Mouse (Mus musculus) hindbrain, embryonic 13.5 days (tissue): ENCODE measurements around the gene Lsamp. TPM values are rescaled to one million over a fixed set of nuclear protein-coding genes. Genes with fewer than 3 reads are reported as not detected.
A peak's percentile ranks its signal among the peaks of the same experiment; 100 is the strongest.

ENCODE experiments used
- ATAC-seq: fragments of 200-750 bp; cut with Nextera tagmentation; 2 replicates; pipeline ENCODE4 v1.8.0; 2017; ENCODE audit warnings: moderate TSS enrichment; ENCODE audit not compliant: low FRiP score
- H3K27ac ChIP-seq: fragments of 300-500 bp; sonication (generic); 2 replicates; pipeline ENCODE4 v1.5.1; 2015; ENCODE audit warnings: inconsistent platforms, mild to moderate bottlenecking, moderate library complexity
- H3K27me3 ChIP-seq: fragments of 300-500 bp; sonication (generic); 2 replicates; pipeline ENCODE4 v1.6.1; 2015; ENCODE audit warnings: mild to moderate bottlenecking, inconsistent platforms
- H3K36me3 ChIP-seq: fragments of 300-500 bp; sonication (generic); 2 replicates; pipeline ENCODE4 v1.6.1; 2015; ENCODE audit warnings: mild to moderate bottlenecking, inconsistent platforms
- H3K4me1 ChIP-seq: fragments of 300-500 bp; sonication (generic); replicated peaks from 2 replicates; pipeline ENCODE4 v1.6.1; 2015; ENCODE audit warnings: inconsistent platforms
- H3K4me2 ChIP-seq: fragments of 300-500 bp; sonication (generic); 2 replicates; pipeline ENCODE4 v1.6.1; 2015; ENCODE audit warnings: inconsistent platforms, mild to moderate bottlenecking, moderate library complexity
- H3K4me3 ChIP-seq: fragments of 300-500 bp; sonication (generic); 2 replicates; pipeline ENCODE4 v1.5.1; 2015; ENCODE audit warnings: mild to moderate bottlenecking, inconsistent platforms
- H3K9ac ChIP-seq: fragments of 300-500 bp; sonication (generic); 2 replicates; pipeline ENCODE4 v1.6.1; 2015; ENCODE audit warnings: mild to moderate bottlenecking, inconsistent platforms
- H3K9me3 ChIP-seq: fragments of 300-500 bp; sonication (generic); 2 replicates; pipeline ENCODE4 v1.6.1; 2016; ENCODE audit warnings: inconsistent platforms
- WGBS: fragments of 180-500 bp; shearing (Covaris S2); methylation state at CpG from one replicate; pipeline ENCODE4 v1.1.7; 2015; 5-methylcytosine and 5-hydroxymethylcytosine counted together
- polyA plus RNA-seq: library from polyadenylated mRNA; unstranded; fragments of >200 nt; fragmentation: Nextera tagmentation; extraction: Ambion mirVana; gene quantifications from 2 replicates; pipeline ENCODE4 v1.2.1, GENCODE M21; 2015

Lsamp gene
- polyA plus RNA-seq, 1 experiment from 2014 or later = 59.0 TPM

DNA sequence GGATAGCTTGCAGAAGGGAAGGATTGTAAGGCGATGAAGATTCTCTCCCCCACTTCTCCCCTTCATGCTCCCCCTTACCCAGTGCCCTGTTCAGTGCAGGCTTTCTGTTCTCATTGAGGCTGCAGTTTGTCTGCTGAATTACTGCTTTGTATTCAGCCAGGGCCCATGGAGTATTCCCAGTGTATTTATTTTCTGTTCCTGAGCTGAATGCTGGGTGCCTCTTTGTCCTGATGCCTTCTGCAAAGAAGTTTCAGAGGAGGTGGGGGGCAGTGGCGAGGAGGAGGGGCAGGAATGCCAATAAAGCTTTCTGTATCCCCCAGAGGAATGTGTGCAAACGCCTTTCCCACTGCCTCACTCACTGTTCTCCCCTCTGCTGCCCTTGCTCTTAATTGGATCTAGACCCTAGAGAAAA is 1567.7 kb downstream of the Lsamp start:
- Histone ChIP-seq H3K4me1 (peaks cover 16% of the 10 kb centered on the region), H3K4me3 (no peak overlapping the region), H3K27ac (peak overlapping the region; percentile 80), H3K36me3 (no peaks in the 10 kb centered on the region), H3K9ac (peak overlapping the region; percentile 24; the same call in 1 of the 2 replicates), H3K27me3 (no peaks in the 10 kb centered on the region), H3K4me2 (peak overlapping the region; percentile 21), H3K9me3 (no peaks in the 10 kb centered on the region)
- ATAC-seq = peak; percentile 94
- WGBS = 4% methylated on average over 3 of the region's 3 CpGs

DNA sequence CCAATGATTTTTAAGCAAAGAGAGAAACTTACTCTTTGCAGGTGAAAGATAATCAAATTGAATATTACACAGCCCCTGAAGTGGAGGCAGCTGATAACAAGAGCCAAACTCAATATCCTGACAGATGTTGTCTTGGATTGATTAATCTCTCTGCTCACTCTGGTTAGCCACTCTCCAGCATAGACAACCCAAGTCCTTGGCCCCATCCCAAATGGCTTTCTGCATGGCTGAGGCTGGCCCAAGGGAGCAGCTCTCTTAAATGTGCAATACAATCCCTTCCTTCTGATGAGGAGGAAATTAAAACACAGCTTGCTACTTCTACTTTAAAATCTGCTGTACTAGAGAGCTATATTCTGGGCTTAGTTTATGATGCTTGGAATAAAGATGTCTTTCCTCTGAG is 1572.9 kb downstream of the Lsamp start:
- no peak overlapping the region for H3K4me2 ChIP-seq
- no peak overlapping the region for H3K4me3 ChIP-seq
- H3K27me3 ChIP-seq = no peaks in the 10 kb centered on the region
- H3K9me3 ChIP-seq = no peaks in the 10 kb centered on the region
- H3K36me3 ChIP-seq = no peaks in the 10 kb centered on the region
- no peak for ATAC-seq
- H3K9ac ChIP-seq = no peak overlapping the region
- no peak overlapping the region for H3K27ac ChIP-seq
- peaks cover 5% of the 10 kb centered on the region for H3K4me1 ChIP-seq

GRCm38 (mm10) chr16:41565233-41565632 is 1581.1 kb downstream of the Lsamp start:
- no peak for ATAC-seq
- Histone ChIP-seq H3K4me3 (no peak overlapping the region), H3K4me2 (no peak overlapping the region), H3K27me3 (no peaks in the 10 kb centered on the region), H3K4me1 (no peaks in the 10 kb centered on the region), H3K9me3 (no peaks in the 10 kb centered on the region), H3K27ac (no peak overlapping the region), H3K36me3 (no peaks in the 10 kb centered on the region), H3K9ac (no peak overlapping the region)
- 65% methylated on average over 2 of the region's 2 CpGs for WGBS

GRCm38 (mm10) chr16:41588675-41589301 is 1604.6 kb downstream of the Lsamp start:
- Histone ChIP-seq H3K9me3 (no peaks in the 10 kb centered on the region), H3K36me3 (no peaks in the 10 kb centered on the region), H3K9ac (no peak overlapping the region), H3K4me3 (no peak overlapping the region), H3K27ac (0 out of 2 replicates have a peak overlapping the region, but pooled peaks have one; percentile 3), H3K4me2 (no peak overlapping the region), H3K27me3 (no peaks in the 10 kb centered on the region), H3K4me1 (no peaks in the 10 kb centered on the region)
- no peak for ATAC-seq
- WGBS = 68% methylated on average over 5 of the region's 5 CpGs

DNA sequence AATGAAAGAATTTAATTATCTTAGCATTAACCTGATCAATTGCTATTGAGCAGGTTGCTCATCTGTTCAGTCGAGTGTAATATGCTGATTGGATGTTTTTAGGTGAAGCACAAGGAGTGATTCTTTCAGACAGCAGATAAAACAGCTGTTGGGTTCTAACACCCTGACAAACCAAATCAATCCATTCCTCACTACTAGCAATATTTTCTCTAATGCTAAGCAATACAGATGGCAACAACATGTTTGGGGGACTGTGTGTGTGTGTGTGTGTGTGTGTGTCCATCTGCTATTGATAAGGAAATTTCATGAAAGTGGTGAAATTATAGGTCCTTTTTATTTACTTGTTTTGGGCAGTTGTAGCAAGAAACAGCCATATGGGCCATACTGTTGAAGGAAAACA is 1628.1 kb downstream of the Lsamp start:
- Histone ChIP-seq H3K4me1 (no peaks in the 10 kb centered on the region), H3K9ac (no peak overlapping the region), H3K36me3 (no peaks in the 10 kb centered on the region), H3K9me3 (no peaks in the 10 kb centered on the region), H3K4me2 (no peak overlapping the region), H3K4me3 (no peak overlapping the region), H3K27ac (no peak overlapping the region), H3K27me3 (no peaks in the 10 kb centered on the region)
- 69% methylated on average over 1 of the region's 1 CpGs for WGBS
- ATAC-seq = no peak

- Histone ChIP-seq H3K4me2 (no peak overlapping the region), H3K4me1 (peaks cover 9% of the 10 kb centered on the region; the same call in 1 of the 2 replicates), H3K36me3 (no peaks in the 10 kb centered on the region), H3K27me3 (no peaks in the 10 kb centered on the region), H3K9me3 (no peaks in the 10 kb centered on the region), H3K9ac (no peak overlapping the region), H3K27ac (no peak overlapping the region), H3K4me3 (no peak overlapping the region)
- 71% methylated on average over 1 of the region's 1 CpGs for WGBS
- no peak for ATAC-seq
Observed at GRCm38 (mm10) chr16:41623871-41624270, 1639.7 kb downstream of the Lsamp start.

DNA sequence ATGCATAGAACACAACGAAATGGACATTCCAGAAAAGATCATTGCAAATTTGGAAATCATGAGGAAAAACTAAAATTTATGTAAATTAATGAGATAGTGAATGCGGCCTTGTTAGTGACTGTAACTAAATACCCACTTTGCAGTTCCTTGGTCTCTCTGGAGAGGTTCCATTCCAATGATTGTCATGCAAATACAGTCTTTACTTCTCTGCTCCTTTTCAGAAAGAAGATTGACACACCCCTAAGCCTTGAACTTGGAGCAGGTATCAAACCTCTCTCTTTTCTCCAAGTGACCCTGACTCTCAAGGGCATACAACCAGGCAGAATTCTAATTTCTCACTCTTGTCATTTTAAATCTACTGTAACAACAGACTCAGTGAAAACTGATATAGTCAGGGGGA is 1649.7 kb downstream of the Lsamp start:
- Histone ChIP-seq H3K27me3 (no peaks in the 10 kb centered on the region), H3K9me3 (no peaks in the 10 kb centered on the region), H3K27ac (no peak overlapping the region), H3K4me1 (peaks cover 15% of the 10 kb centered on the region), H3K36me3 (no peaks in the 10 kb centered on the region), H3K4me2 (no peak overlapping the region), H3K4me3 (no peak overlapping the region), H3K9ac (no peak overlapping the region)
- 23% methylated on average over 2 of the region's 2 CpGs for WGBS
- ATAC-seq = no peak

DNA sequence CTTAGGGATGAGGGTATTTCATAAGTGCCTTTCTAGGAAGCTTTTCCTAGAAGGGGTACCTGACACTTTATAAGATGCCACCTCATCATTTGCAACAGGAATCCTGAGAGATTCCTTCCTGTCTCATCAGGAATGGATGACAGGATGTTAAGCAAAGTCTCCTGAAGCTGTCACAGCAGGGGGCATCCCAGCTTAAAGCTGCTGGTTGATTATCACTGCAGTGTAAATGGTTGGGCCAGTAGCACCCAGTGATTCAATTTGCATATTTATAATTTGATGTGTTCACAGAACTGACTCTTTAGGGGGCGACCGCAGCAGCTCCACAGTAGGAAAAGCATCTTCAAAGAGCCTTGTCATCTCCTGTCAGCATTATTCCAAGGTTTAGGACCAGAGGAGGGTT is 1656.7 kb downstream of the Lsamp start:
- Histone ChIP-seq H3K4me1 (peaks cover 11% of the 10 kb centered on the region; the same call in 1 of the 2 replicates), H3K27ac (no peak overlapping the region), H3K9me3 (no peaks in the 10 kb centered on the region), H3K36me3 (no peaks in the 10 kb centered on the region), H3K9ac (no peak overlapping the region), H3K27me3 (no peaks in the 10 kb centered on the region), H3K4me2 (no peak overlapping the region), H3K4me3 (no peak overlapping the region)
- no peak for ATAC-seq
- 43% methylated on average over 2 of the region's 2 CpGs for WGBS

DNA sequence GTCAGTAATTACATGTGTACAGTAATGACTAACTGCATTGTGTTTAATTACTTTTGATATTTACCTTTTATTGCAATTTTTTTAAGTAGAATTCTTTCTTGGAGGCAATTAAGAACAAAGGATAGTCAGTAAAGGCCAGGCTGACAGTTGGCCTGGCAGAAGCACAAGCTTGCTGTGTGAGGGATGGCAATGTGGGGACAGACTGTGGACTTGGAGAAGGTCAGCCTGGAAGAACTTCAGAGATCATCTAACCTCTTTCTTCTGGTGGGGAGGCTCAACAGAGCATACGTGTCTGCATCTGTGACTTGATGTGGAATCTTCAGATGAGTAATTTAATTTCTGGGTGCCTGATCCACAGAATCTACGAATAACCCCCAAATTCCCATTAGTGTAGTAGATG is 1669.1 kb downstream of the Lsamp start:
- Histone ChIP-seq H3K27me3 (no peaks in the 10 kb centered on the region), H3K9me3 (no peaks in the 10 kb centered on the region), H3K4me1 (no peaks in the 10 kb centered on the region), H3K4me2 (no peak overlapping the region), H3K4me3 (no peak overlapping the region), H3K36me3 (no peaks in the 10 kb centered on the region), H3K9ac (no peak overlapping the region), H3K27ac (no peak overlapping the region)
- ATAC-seq = no peak
- 85% methylated on average over 2 of the region's 2 CpGs for WGBS

DNA sequence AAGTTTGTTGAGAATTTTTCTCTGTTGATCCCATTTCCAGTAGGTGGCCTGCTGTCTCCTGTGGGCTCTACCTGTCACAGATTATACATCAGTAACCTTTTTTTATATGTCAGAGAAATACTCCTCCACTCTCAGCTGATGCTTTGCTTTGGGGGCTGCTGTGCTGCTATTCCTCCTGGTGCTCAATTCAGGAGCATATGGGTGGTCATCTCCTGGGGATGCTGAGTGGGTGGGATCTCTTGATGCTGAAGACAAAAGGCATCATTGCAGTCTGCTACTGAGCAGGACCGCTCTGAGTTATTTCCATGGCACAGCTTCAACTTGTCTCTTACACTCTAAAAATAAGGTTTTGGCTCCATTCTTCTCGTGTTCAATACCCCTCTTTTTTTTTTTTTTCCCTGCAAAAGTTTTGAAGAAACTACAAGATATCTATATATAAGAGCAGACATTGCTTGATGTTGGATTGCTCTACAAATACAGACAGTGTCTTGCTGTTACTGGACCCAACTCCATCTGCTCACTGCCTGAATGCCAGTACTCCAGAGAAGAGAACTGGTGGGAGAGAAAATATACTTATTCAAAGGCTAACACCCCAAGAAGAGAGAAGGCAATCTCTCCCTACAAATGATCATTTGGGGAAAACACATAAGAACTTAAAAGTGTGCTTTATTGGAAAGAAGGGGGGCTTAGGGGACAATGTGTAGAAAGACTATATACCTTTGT is 1690.3 kb downstream of the Lsamp start:
- no peaks in the 10 kb centered on the region for H3K9me3 ChIP-seq
- WGBS = 84% methylated on average over 2 of the region's 2 CpGs
- H3K4me1 ChIP-seq = no peaks in the 10 kb centered on the region
- no peak overlapping the region for H3K4me2 ChIP-seq
- H3K27ac ChIP-seq = no peak overlapping the region
- H3K4me3 ChIP-seq = no peak overlapping the region
- no peaks in the 10 kb centered on the region for H3K27me3 ChIP-seq
- no peak for ATAC-seq
- no peaks in the 10 kb centered on the region for H3K36me3 ChIP-seq
- H3K9ac ChIP-seq = no peak overlapping the region

DNA sequence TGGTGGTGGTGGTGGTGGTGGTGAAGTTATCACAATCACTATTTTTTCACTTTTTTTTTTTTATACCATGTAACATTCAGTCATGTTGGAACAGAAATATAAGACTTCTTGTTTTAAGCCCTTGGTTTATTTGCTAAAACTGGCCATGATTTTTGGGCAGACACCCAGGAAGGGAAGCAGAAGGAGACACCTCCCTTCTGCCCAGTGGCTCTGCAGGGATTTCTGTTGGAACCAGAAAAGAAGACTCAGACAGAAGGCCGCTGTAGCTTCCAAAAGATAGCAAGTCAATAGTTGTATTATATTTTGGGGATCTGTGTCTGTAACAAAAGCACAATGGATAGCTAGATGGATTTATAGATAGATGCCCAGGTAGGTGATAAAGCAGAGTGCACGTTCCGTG is 1691.6 kb downstream of the Lsamp start:
- Histone ChIP-seq H3K4me1 (no peaks in the 10 kb centered on the region), H3K4me3 (no peak overlapping the region), H3K27me3 (no peaks in the 10 kb centered on the region), H3K9ac (no peak overlapping the region), H3K4me2 (no peak overlapping the region), H3K27ac (no peak overlapping the region), H3K9me3 (no peaks in the 10 kb centered on the region), H3K36me3 (no peaks in the 10 kb centered on the region)
- 88% methylated on average over 3 of the region's 3 CpGs for WGBS
- ATAC-seq = no peak

DNA sequence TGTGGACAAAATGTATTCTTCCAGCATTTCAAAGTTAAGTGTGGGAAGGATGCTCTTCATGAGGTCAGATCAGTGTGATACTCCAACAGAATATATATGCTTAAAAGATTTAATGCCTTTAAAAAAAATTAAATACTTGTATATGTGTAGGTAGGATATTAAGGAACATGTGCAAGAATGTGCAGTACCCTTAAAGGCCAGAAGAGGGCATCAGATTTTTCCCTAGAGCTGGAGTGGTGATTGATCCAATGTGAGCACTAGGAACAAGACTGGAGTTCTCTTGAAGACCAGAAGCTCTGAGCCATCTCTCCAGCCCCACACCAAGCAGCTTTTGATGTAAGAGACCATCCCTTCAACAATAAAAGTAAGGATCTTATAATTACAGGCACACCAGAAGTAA is 1708.3 kb downstream of the Lsamp start:
- Histone ChIP-seq H3K4me3 (no peak overlapping the region), H3K27me3 (no peaks in the 10 kb centered on the region), H3K9ac (no peak overlapping the region), H3K36me3 (no peaks in the 10 kb centered on the region), H3K4me1 (0 out of 2 replicates have a peak, but pooled peaks cover 3% of the 10 kb centered on the region), H3K27ac (no peak overlapping the region), H3K4me2 (no peak overlapping the region), H3K9me3 (no peaks in the 10 kb centered on the region)
- ATAC-seq = no peak

GRCm38 (mm10) chr16:41701790-41702428 is 1717.7 kb downstream of the Lsamp start:
- no peak for ATAC-seq
- H3K36me3 ChIP-seq = no peaks in the 10 kb centered on the region
- H3K4me3 ChIP-seq = no peak overlapping the region
- WGBS = 87% methylated on average over 5 of the region's 5 CpGs
- no peaks in the 10 kb centered on the region for H3K9me3 ChIP-seq
- H3K4me2 ChIP-seq = no peak overlapping the region
- no peak overlapping the region for H3K27ac ChIP-seq
- H3K4me1 ChIP-seq = no peaks in the 10 kb centered on the region
- no peak overlapping the region for H3K9ac ChIP-seq
- H3K27me3 ChIP-seq = no peaks in the 10 kb centered on the region
